Mouse (Mus musculus) heart, embryonic 10.5 days (tissue): ENCODE measurements around the gene Carns1. TPM values are rescaled to one million over a fixed set of nuclear protein-coding genes. Genes with fewer than 3 reads are reported as not detected.

Experiments
- DNase-seq: peaks from one replicate; pipeline ENCODE4 v3.0.0-alpha.2; 2017; ENCODE audit warnings: low spot score
- H3K27ac ChIP-seq: fragments of 300-500 bp; sonication (generic); 2 replicates; pipeline ENCODE4 v1.5.1; 2016; ENCODE audit warnings: mild to moderate bottlenecking
- H3K27me3 ChIP-seq: fragments of 300-500 bp; sonication (generic); 2 replicates; pipeline ENCODE4 v1.6.1; 2016; ENCODE audit warnings: mild to moderate bottlenecking; ENCODE audit not compliant: poor library complexity, insufficient read depth, severe bottlenecking
- H3K36me3 ChIP-seq: fragments of 300-500 bp; sonication (generic); 2 replicates; pipeline ENCODE4 v1.6.1; 2016; ENCODE audit warnings: mild to moderate bottlenecking, moderate library complexity
- H3K4me1 ChIP-seq: fragments of 300-500 bp; sonication (generic); 2 replicates; pipeline ENCODE4 v1.6.1; 2016; ENCODE audit warnings: mild to moderate bottlenecking
- H3K4me3 ChIP-seq: fragments of 300-500 bp; sonication (generic); 2 replicates; pipeline ENCODE4 v1.5.1; 2016; ENCODE audit warnings: mild to moderate bottlenecking, moderate library complexity
- H3K9me3 ChIP-seq: fragments of 300-500 bp; sonication (generic); 2 replicates; pipeline ENCODE4 v1.6.1; 2016; ENCODE audit warnings: mild to moderate bottlenecking, moderate library complexity
- WGBS: fragments of 180-500 bp; shearing (Covaris S2); methylation state at CpG from one replicate; pipeline ENCODE4 v1.1.7; 2016; 5-methylcytosine and 5-hydroxymethylcytosine counted together
- polyA plus RNA-seq: library from polyadenylated mRNA; unstranded; fragments of >200 nt; fragmentation: Nextera tagmentation; extraction: Ambion mirVana; gene quantifications from 2 replicates; pipeline ENCODE4 v1.2.1, GENCODE M21; 2016

Gene Carns1
- polyA plus RNA-seq, 1 experiment from 2014 or later, result 2.8 TPM

- Histone ChIP-seq H3K4me3 (no peak overlapping the region), H3K36me3 (no peaks in the 10 kb centered on the region), H3K4me1 (peaks cover 41% of the 10 kb centered on the region), H3K9me3 (no peaks in the 10 kb centered on the region), H3K27ac (no peak overlapping the region), H3K27me3 (0 out of 2 replicates have a peak, but pooled peaks cover 3% of the 10 kb centered on the region)
- 74% methylated on average over 2 of the region's 2 CpGs for WGBS
- no peak for DNase-seq
These were observed 8.4 kb upstream of the Carns1 start for GRCm38 (mm10) chr19:4183689-4184088.

DNA sequence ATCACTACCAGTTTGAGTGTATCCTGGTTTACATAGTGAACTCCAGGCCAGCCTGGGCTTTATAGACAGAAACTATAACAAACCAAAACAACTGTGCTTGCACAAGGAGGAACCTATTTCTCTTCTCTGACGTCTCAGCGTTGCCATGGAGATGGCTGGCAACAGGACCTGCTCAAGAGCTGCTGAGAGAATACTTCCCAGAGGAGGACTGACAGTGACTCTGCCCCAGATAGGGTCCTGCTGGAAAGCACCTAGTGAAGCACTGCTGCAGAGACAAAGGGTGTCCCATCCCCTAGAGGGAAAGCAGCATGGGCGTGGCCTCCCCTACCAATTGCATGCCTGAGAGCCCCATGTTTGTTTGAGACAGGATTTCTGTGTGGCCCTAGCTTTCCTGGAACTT lies 6.6 kb upstream of the Carns1 start:
- peaks cover 4% of the 10 kb centered on the region; the same call in 1 of the 2 replicates for H3K27me3 ChIP-seq
- H3K4me1 ChIP-seq, result peaks cover 34% of the 10 kb centered on the region
- no peak overlapping the region for H3K27ac ChIP-seq
- no peaks in the 10 kb centered on the region for H3K9me3 ChIP-seq
- 43% methylated on average over 3 of the region's 3 CpGs for WGBS
- no peak for DNase-seq
- H3K36me3 ChIP-seq, result no peaks in the 10 kb centered on the region
- no peak overlapping the region for H3K4me3 ChIP-seq

- H3K4me1 ChIP-seq, result peaks cover 31% of the 10 kb centered on the region
- H3K4me3 ChIP-seq, result no peak overlapping the region
- H3K27me3 ChIP-seq, result peaks cover 8% of the 10 kb centered on the region; the same call in 1 of the 2 replicates
- no peak for DNase-seq
- no peaks in the 10 kb centered on the region for H3K9me3 ChIP-seq
- no peak overlapping the region for H3K27ac ChIP-seq
- 82% methylated on average over 7 of the region's 7 CpGs for WGBS
- no peaks in the 10 kb centered on the region for H3K36me3 ChIP-seq
These were observed 5.1 kb upstream of the Carns1 start for GRCm38 (mm10) chr19:4180411-4180810.

DNA sequence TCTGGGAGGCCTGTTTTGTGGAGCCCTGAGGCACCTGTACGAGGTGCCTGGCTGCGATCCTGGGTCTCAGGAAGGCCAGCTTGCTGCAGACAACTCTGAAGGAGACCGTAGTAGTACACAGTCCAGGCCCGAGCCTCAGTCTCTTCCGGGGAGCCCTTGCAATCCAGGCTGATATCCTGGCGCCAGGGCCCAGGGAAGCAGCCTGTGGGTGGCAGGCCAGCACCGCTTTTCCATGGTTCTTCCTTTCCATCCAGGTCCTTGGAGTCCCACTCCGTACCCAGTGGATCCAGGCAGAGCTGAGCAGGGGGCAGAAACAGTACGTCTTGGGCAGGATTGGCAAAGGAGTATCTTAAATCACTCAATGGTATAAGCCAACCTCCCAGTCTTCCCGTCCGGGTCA lies 2.4 kb downstream of the Carns1 start:
- Histone ChIP-seq H3K4me1 (peaks cover 38% of the 10 kb centered on the region), H3K27ac (no peak overlapping the region)
- WGBS, result 56% methylated on average over 11 of the region's 11 CpGs

GRCm38 (mm10) chr19:4171393-4172290 lies 3.6 kb downstream of the Carns1 start:
- Histone ChIP-seq H3K27ac (peak overlapping the region; percentile 65), H3K4me3 (no peak overlapping the region), H3K4me1 (peaks cover 44% of the 10 kb centered on the region), H3K27me3 (peaks cover 4% of the 10 kb centered on the region; the same call in 1 of the 2 replicates), H3K36me3 (no peaks in the 10 kb centered on the region), H3K9me3 (no peaks in the 10 kb centered on the region)
- WGBS, result 59% methylated on average over 13 of the region's 13 CpGs
- no peak for DNase-seq

More for the DNA sequence above, 2.4 kb downstream of the Carns1 start:
- Histone ChIP-seq H3K36me3 (no peaks in the 10 kb centered on the region), H3K4me3 (no peak overlapping the region), H3K9me3 (no peaks in the 10 kb centered on the region), H3K27me3 (peaks cover 8% of the 10 kb centered on the region; the same call in 1 of the 2 replicates)
- no peak for DNase-seq

DNA sequence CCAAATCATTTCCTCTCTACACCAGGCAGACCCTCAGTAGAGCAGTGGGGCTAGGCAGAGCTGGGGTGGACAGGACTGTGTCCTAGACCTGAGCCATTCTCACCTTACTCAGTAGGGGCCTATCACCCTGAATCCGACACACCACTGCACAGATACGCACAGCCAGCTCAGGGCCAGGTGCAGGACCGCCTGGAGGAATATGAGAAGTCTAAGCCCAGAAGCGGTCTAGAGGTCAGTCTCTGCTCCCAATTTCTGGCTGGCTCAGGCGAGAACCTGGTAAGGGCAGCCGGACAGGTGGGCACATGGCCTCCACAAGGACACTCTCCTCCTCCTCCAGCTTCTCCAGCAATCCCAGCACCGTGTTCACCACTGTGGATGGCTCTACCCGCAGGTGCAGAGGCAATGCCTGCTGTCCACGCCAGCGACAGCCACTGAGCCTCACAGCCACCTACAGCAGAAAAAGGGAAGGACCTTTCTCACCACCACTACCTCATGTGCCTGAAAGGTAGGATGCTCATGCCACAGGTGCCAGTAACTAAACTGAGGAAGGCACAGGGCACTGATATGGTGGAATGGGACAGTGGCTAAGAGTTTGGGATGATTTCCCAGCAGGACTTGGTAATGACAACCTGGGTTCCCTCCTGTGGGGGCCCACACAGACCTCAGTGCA lies 4.4 kb downstream of the Carns1 start:
- H3K27ac ChIP-seq, result peak overlapping the region; percentile 91
- WGBS, result 89% methylated on average over 10 of the region's 10 CpGs

DNA sequence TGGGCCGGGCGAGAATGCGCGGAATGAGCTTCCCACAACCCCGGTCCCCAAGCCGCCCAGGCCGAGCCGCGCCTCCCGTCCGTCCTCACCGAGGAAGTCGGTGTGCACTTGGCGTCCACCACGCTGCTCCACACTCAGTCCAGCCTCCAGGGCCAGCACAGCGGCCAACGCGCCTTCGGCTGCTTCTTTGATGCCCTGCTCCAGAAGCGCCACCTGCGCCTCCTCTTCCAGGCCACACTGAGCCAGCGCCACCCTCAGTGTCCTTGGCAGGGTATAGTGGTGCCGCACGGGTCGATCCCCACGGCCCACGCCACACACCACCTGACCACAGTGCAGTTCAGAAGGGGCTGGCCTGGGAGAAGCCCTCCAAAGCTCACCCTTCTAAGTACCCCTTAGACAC lies 5.5 kb downstream of the Carns1 start:
- H3K9me3 ChIP-seq, result no peaks in the 10 kb centered on the region
- 7% methylated on average over 27 of the region's 27 CpGs for WGBS
- 0 out of 2 replicates have a peak, but pooled peaks cover 3% of the 10 kb centered on the region for H3K27me3 ChIP-seq
- no peaks in the 10 kb centered on the region for H3K36me3 ChIP-seq
- peak overlapping the region; percentile 91 for H3K27ac ChIP-seq
- H3K4me1 ChIP-seq, result peaks cover 32% of the 10 kb centered on the region
- no peak for DNase-seq
- H3K4me3 ChIP-seq, result peak overlapping the region; percentile 56

More for the DNA sequence above, 4.4 kb downstream of the Carns1 start:
- no peak for DNase-seq
- Histone ChIP-seq H3K27me3 (0 out of 2 replicates have a peak, but pooled peaks cover 3% of the 10 kb centered on the region), H3K4me1 (peaks cover 42% of the 10 kb centered on the region), H3K36me3 (no peaks in the 10 kb centered on the region), H3K4me3 (no peak overlapping the region), H3K9me3 (no peaks in the 10 kb centered on the region)

GRCm38 (mm10) chr19:4169378-4169784 lies 5.9 kb downstream of the Carns1 start:
- H3K27me3 ChIP-seq, result 0 out of 2 replicates have a peak, but pooled peaks cover 3% of the 10 kb centered on the region
- no peaks in the 10 kb centered on the region for H3K36me3 ChIP-seq
- H3K4me1 ChIP-seq, result peaks cover 31% of the 10 kb centered on the region
- peak overlapping the region; percentile 91 for H3K27ac ChIP-seq
- H3K4me3 ChIP-seq, result peak overlapping the region; percentile 56
- no peaks in the 10 kb centered on the region for H3K9me3 ChIP-seq
- peak; percentile 100 for DNase-seq
- under 1% methylated on average over 43 of the region's 43 CpGs for WGBS

GRCm38 (mm10) chr19:4166678-4167476 lies 8.4 kb downstream of the Carns1 start:
- H3K27ac ChIP-seq, result 0 out of 2 replicates have a peak overlapping the region, but pooled peaks have one; percentile 8
- no peaks in the 10 kb centered on the region for H3K9me3 ChIP-seq
- no peak for DNase-seq
- H3K4me1 ChIP-seq, result peaks cover 34% of the 10 kb centered on the region
- WGBS, result 55% methylated on average over 9 of the region's 9 CpGs
- 0 out of 2 replicates have a peak, but pooled peaks cover 3% of the 10 kb centered on the region for H3K27me3 ChIP-seq
- H3K36me3 ChIP-seq, result peaks cover under 1% of the 10 kb centered on the region; the same call in 1 of the 2 replicates
- H3K4me3 ChIP-seq, result no peak overlapping the region

DNA sequence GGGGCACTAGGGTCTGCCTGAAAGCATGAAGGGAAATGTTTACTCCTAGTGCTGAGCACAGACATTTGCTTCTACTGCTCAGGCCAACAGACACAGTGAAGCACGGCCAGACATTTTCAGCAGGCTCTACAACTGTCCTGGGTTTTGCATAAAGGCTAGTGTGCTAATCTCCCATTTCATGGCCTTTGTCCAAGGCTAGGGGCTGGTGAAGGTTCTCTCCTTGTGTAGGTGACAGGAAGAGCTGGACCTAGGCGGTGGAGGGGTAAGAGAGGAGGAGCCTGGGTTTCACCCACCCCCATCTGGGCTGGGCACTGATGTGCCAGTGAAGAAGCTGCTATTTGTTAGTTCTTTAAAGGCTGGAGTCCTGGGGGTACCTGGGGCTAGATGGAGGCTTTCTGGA lies 10.6 kb downstream of the Carns1 start:
- H3K27me3 ChIP-seq, result no peaks in the 10 kb centered on the region
- peaks cover 18% of the 10 kb centered on the region for H3K36me3 ChIP-seq
- DNase-seq, result no peak
- no peak overlapping the region for H3K4me3 ChIP-seq
- WGBS, result 84% methylated on average over 2 of the region's 2 CpGs
- H3K4me1 ChIP-seq, result peaks cover 20% of the 10 kb centered on the region
- no peaks in the 10 kb centered on the region for H3K9me3 ChIP-seq
- H3K27ac ChIP-seq, result no peak overlapping the region

GRCm38 (mm10) chr19:4164100-4164499 lies 11.2 kb downstream of the Carns1 start:
- no peak overlapping the region for H3K27ac ChIP-seq
- 81% methylated on average over 3 of the region's 3 CpGs for WGBS
- H3K9me3 ChIP-seq, result no peaks in the 10 kb centered on the region

GRCm38 (mm10) chr19:4163543-4163887 lies 11.8 kb downstream of the Carns1 start:
- Histone ChIP-seq H3K4me1 (peaks cover 20% of the 10 kb centered on the region), H3K36me3 (peaks cover 30% of the 10 kb centered on the region), H3K27ac (peak overlapping the region; percentile 85), H3K9me3 (no peaks in the 10 kb centered on the region), H3K4me3 (peak overlapping the region; percentile 68), H3K27me3 (no peaks in the 10 kb centered on the region)
- no peak for DNase-seq
- WGBS, result 37% methylated on average over 4 of the region's 4 CpGs

More at GRCm38 (mm10) chr19:4164100-4164499, 11.2 kb downstream of the Carns1 start:
- no peak for DNase-seq
- Histone ChIP-seq H3K4me3 (no peak overlapping the region), H3K27me3 (no peaks in the 10 kb centered on the region), H3K36me3 (peaks cover 24% of the 10 kb centered on the region), H3K4me1 (peaks cover 20% of the 10 kb centered on the region)
